Mouse (Mus musculus): Measurements from ENCODE around the gene Acss1. TPM values are rescaled to one million over a fixed set of nuclear protein-coding genes. Genes with fewer than 3 reads are reported as not detected.

Gene Acss1
- polyA plus RNA-seq, 1 experiment, result not detected

DNA sequence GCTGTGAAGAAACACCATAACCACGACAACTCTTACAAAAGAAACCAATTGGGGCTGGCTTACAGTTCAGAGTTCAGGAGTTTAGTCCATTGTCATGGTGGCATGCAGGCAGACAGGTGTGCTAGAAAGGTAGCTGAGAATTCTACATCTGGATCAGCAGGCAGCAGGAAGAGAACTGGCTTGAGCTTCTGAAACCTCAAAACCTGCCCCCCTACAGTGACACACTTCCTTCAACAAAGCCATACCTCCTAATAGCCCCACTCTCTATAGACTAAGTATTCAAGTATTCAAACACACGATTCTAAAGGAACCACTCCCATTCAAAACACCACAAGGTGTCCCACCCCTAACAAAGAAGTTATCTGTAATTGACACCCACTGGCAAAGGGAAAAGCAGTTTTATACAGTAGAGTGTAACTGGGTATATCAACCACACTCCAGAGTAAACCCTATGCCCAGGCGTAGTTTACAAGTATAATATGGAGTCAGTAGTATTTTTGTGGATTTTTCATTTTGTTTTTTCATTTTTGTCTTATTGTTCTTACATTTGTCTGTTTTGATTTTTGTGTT, 32.3 kb downstream of the Acss1 start:
- no peak for TF ChIP-seq FOSL1 (IDR thresholded peaks at IDR 0.05; ENCODE audit: insufficient read depth, low read length, poor library complexity, severe bottlenecking)
- no peak for TF ChIP-seq CEBPB (IDR thresholded peaks at IDR 0.05; ENCODE audit: low read depth)
- TF ChIP-seq MYOG (IDR thresholded peaks at IDR 0.05; ENCODE audit: control insufficient read depth, extremely low read depth, insufficient read length), result no peak
- TF ChIP-seq USF1 (IDR thresholded peaks at IDR 0.05; ENCODE audit: low read depth), result no peak
- TF ChIP-seq CTCF (IDR thresholded peaks at IDR 0.05; ENCODE audit: control insufficient read depth, insufficient read depth, insufficient read length), result no peak
- no peak for TF ChIP-seq MYOD1 (IDR thresholded peaks at IDR 0.05; ENCODE audit: control insufficient read depth, insufficient read length, low read depth)

DNA sequence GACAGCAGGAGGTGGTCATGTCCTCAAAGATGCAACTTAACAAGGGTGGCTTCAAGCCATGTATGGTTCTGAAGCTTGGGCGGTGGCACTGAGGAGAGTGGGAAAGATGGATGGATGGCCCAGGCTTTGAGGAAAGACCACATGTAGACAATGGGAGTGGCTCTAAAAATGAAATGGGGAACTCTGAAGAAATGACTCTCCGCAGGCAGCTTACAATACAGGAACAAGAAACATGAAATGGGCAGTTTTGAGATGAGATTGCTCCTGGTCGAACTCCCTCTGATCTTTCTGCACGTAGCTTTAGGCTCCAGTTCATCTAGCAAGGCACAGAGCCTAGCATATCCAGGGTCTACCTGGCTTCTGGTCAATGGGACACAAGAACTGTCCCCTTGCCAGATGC, 39.0 kb downstream of the Acss1 start:
- TF ChIP-seq MAX (IDR thresholded peaks at IDR 0.05), result no peak
- TF ChIP-seq USF1 (IDR thresholded peaks at IDR 0.05; ENCODE audit: low read depth), result no peak
- no peak for TF ChIP-seq MYOG (IDR thresholded peaks at IDR 0.05; ENCODE audit: control insufficient read depth, extremely low read depth, insufficient read length)
- TF ChIP-seq FOSL1 (IDR thresholded peaks at IDR 0.05; ENCODE audit: insufficient read depth, low read length, poor library complexity, severe bottlenecking), result no peak
- TF ChIP-seq CEBPB (IDR thresholded peaks at IDR 0.05; ENCODE audit: low read depth), result no peak
- no peak for TF ChIP-seq CTCF (IDR thresholded peaks at IDR 0.05; ENCODE audit: control insufficient read depth, insufficient read depth, insufficient read length)
- TF ChIP-seq MYOD1 (IDR thresholded peaks at IDR 0.05; ENCODE audit: control insufficient read depth, insufficient read length, low read depth), result no peak
- Histone ChIP-seq H3K36me3 (ENCODE audit: control insufficient read depth, insufficient read depth) (no peaks in the 10 kb centered on the region), H3K27me3 (ENCODE audit: control insufficient read depth, insufficient read depth, insufficient read length) (no peaks in the 10 kb centered on the region), H3K79me3 (ENCODE audit: low read depth) (no peaks in the 10 kb centered on the region), H3K79me2 (ENCODE audit: control insufficient read depth, insufficient read depth) (no peaks in the 10 kb centered on the region), H3K4me3 (ENCODE audit: insufficient read depth, poor library complexity, severe bottlenecking) (no peak overlapping the region), H3ac (ENCODE audit: control insufficient read depth, insufficient read length, low read depth) (no peak overlapping the region)

More for the DNA sequence above, 32.3 kb downstream of the Acss1 start:
- H3ac ChIP-seq (ENCODE audit: control insufficient read depth, insufficient read length, low read depth), result no peak overlapping the region
- no peaks in the 10 kb centered on the region for H3K79me2 ChIP-seq (ENCODE audit: control insufficient read depth, insufficient read depth)
- H3K4me3 ChIP-seq (ENCODE audit: insufficient read depth, poor library complexity, severe bottlenecking), result no peak overlapping the region
- no peaks in the 10 kb centered on the region for H3K36me3 ChIP-seq (ENCODE audit: control insufficient read depth, insufficient read depth)
- no peaks in the 10 kb centered on the region for H3K27me3 ChIP-seq (ENCODE audit: control insufficient read depth, insufficient read depth, insufficient read length)
- H3K79me3 ChIP-seq (ENCODE audit: low read depth), result no peaks in the 10 kb centered on the region

DNA sequence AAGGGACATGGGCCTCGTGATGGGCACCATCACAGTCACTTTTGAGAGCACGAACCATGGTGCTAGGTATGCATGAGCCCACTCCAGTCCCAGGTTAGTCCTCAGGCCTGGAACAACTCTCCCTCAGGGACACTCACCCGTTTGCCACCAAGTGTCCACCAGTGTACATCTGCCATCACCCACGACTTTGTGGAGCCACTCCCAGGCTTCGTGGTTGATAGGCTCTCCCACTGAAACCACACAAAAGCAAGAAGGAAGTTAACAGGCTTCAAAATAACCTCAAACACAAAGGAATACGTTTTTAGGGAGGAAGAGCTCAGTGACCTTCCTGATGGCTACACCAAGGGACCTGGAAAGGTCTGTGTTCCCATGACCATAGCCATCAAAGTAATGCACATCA, 41.2 kb downstream of the Acss1 start:
- Histone ChIP-seq H3K79me2 (ENCODE audit: control insufficient read depth, insufficient read depth) (no peaks in the 10 kb centered on the region), H3K36me3 (ENCODE audit: control insufficient read depth, insufficient read depth) (no peaks in the 10 kb centered on the region), H3K79me3 (ENCODE audit: low read depth) (no peaks in the 10 kb centered on the region), H3K4me3 (ENCODE audit: insufficient read depth, poor library complexity, severe bottlenecking) (no peak overlapping the region), H3ac (ENCODE audit: control insufficient read depth, insufficient read length, low read depth) (no peak overlapping the region), H3K27me3 (ENCODE audit: control insufficient read depth, insufficient read depth, insufficient read length) (no peaks in the 10 kb centered on the region)
- no peak for TF ChIP-seq FOSL1 (IDR thresholded peaks at IDR 0.05; ENCODE audit: insufficient read depth, low read length, poor library complexity, severe bottlenecking)
- TF ChIP-seq MYOD1 (IDR thresholded peaks at IDR 0.05; ENCODE audit: control insufficient read depth, insufficient read length, low read depth), result no peak
- no peak for TF ChIP-seq USF1 (IDR thresholded peaks at IDR 0.05; ENCODE audit: low read depth)
- TF ChIP-seq MAX (IDR thresholded peaks at IDR 0.05), result no peak
- no peak for TF ChIP-seq MYOG (IDR thresholded peaks at IDR 0.05; ENCODE audit: control insufficient read depth, extremely low read depth, insufficient read length)
- no peak for TF ChIP-seq CEBPB (IDR thresholded peaks at IDR 0.05; ENCODE audit: low read depth)
- TF ChIP-seq CTCF (IDR thresholded peaks at IDR 0.05; ENCODE audit: control insufficient read depth, insufficient read depth, insufficient read length), result no peak

DNA sequence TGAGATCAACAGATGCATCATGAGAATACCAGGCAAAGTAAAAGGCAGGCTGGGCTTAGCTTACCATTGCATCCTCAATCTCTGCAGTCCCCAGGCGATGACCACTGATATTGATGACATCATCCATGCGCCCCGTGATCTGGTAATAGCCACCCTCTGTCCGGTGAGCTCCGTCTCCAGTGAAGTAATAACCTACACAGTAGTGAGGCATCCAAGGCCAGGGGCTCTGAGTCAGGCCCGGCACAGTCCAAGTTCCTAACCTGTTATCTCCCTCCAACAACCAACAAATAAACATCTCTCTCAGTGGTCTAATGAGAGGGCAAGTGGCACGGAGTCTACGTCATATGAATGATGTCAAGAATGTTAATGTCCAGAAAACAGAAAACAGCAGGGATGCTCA, 43.4 kb downstream of the Acss1 start:
- Histone ChIP-seq H3ac (ENCODE audit: control insufficient read depth, insufficient read length, low read depth) (no peak overlapping the region), H3K27me3 (ENCODE audit: control insufficient read depth, insufficient read depth, insufficient read length) (no peaks in the 10 kb centered on the region), H3K79me2 (ENCODE audit: control insufficient read depth, insufficient read depth) (no peaks in the 10 kb centered on the region), H3K4me3 (ENCODE audit: insufficient read depth, poor library complexity, severe bottlenecking) (no peak overlapping the region), H3K79me3 (ENCODE audit: low read depth) (no peaks in the 10 kb centered on the region), H3K36me3 (ENCODE audit: control insufficient read depth, insufficient read depth) (no peaks in the 10 kb centered on the region)
- TF ChIP-seq MAX (IDR thresholded peaks at IDR 0.05) (no peak), MYOG (IDR thresholded peaks at IDR 0.05; ENCODE audit: control insufficient read depth, extremely low read depth, insufficient read length) (no peak), USF1 (IDR thresholded peaks at IDR 0.05; ENCODE audit: low read depth) (no peak), MYOD1 (IDR thresholded peaks at IDR 0.05; ENCODE audit: control insufficient read depth, insufficient read length, low read depth) (no peak), FOSL1 (IDR thresholded peaks at IDR 0.05; ENCODE audit: insufficient read depth, low read length, poor library complexity, severe bottlenecking) (no peak), CTCF (IDR thresholded peaks at IDR 0.05; ENCODE audit: control insufficient read depth, insufficient read depth, insufficient read length) (no peak), CEBPB (IDR thresholded peaks at IDR 0.05; ENCODE audit: low read depth) (no peak)

DNA sequence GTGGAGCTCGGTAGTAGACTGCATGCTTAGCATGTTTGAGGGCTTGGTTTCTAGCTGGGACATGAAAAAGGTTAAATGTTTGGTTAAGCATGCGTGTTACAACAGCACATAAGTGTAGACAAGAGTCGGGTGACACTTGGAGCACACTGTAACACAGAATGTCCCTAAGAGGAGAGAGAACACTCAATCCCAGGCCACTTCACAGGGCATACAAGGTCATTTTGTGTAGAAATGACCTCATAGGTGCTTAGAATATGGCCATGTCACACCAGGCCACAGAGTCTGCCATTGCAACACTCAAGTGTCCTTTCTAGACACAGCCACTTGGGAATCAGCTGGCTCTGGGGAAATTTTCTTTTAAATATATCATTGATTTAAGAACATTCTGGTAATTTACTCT, 44.3 kb downstream of the Acss1 start:
- H3K79me2 ChIP-seq (ENCODE audit: control insufficient read depth, insufficient read depth), result no peaks in the 10 kb centered on the region
- no peak overlapping the region for H3ac ChIP-seq (ENCODE audit: control insufficient read depth, insufficient read length, low read depth)
- no peak for TF ChIP-seq MYOD1 (IDR thresholded peaks at IDR 0.05; ENCODE audit: control insufficient read depth, insufficient read length, low read depth)
- no peak for TF ChIP-seq CEBPB (IDR thresholded peaks at IDR 0.05; ENCODE audit: low read depth)
- TF ChIP-seq FOSL1 (IDR thresholded peaks at IDR 0.05; ENCODE audit: insufficient read depth, low read length, poor library complexity, severe bottlenecking), result no peak
- TF ChIP-seq CTCF (IDR thresholded peaks at IDR 0.05; ENCODE audit: control insufficient read depth, insufficient read depth, insufficient read length), result no peak
- no peak overlapping the region for H3K4me3 ChIP-seq (ENCODE audit: insufficient read depth, poor library complexity, severe bottlenecking)
- no peaks in the 10 kb centered on the region for H3K79me3 ChIP-seq (ENCODE audit: low read depth)
- H3K27me3 ChIP-seq (ENCODE audit: control insufficient read depth, insufficient read depth, insufficient read length), result no peaks in the 10 kb centered on the region
- no peaks in the 10 kb centered on the region for H3K36me3 ChIP-seq (ENCODE audit: control insufficient read depth, insufficient read depth)

DNA sequence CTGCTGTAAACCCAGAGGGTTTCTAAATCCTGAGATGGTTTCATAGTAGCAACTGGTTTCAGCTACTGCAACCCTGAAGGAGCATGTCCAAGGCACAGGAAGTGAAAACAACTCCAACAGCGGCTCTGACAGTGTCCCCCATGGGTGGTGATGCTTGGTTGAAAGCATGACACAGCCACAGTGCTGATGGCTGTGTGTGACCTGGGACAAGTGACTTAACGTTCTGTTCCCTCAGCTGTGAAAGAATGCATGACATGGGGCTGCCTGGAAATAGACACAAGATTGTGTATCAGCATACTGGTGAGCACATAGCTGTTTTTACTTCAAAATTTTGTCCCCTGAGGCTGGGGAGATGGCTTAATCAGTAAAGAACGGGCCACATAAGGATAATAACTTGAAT, 46.6 kb downstream of the Acss1 start:
- no peaks in the 10 kb centered on the region for H3K27me3 ChIP-seq (ENCODE audit: control insufficient read depth, insufficient read depth, insufficient read length)
- H3ac ChIP-seq (ENCODE audit: control insufficient read depth, insufficient read length, low read depth), result no peak overlapping the region
- TF ChIP-seq CEBPB (IDR thresholded peaks at IDR 0.05; ENCODE audit: low read depth), result no peak
- H3K79me3 ChIP-seq (ENCODE audit: low read depth), result no peaks in the 10 kb centered on the region
- no peaks in the 10 kb centered on the region for H3K36me3 ChIP-seq (ENCODE audit: control insufficient read depth, insufficient read depth)
- H3K4me3 ChIP-seq (ENCODE audit: insufficient read depth, poor library complexity, severe bottlenecking), result no peak overlapping the region
- no peaks in the 10 kb centered on the region for H3K79me2 ChIP-seq (ENCODE audit: control insufficient read depth, insufficient read depth)
